Mouse (Mus musculus) liver, adult 2 months (tissue): ENCODE measurements around the gene Foxq1. TPM values are rescaled to one million over a fixed set of nuclear protein-coding genes. Genes with fewer than 3 reads are reported as not detected.

Source experiments
- DNase-seq: peaks from one replicate; pipeline ENCODE4 v3.0.0-alpha.2; 2011; ENCODE audit warnings: low read depth, low spot score; ENCODE audit errors: extremely low read depth
- H3K27ac ChIP-seq: fragments of 200-500 bp; replicated peaks from 2 replicates; pipeline ENCODE4 v1.5.1; 2012; ENCODE audit warnings: low read depth, mild to moderate bottlenecking, control low read depth, inconsistent platforms, low read length; ENCODE audit not compliant: insufficient read depth
- H3K27me3 ChIP-seq: fragments of 200-500 bp; 2 replicates; pipeline ENCODE4 v1.6.1; 2012; ENCODE audit warnings: mild to moderate bottlenecking, moderate library complexity, low read length, inconsistent platforms; ENCODE audit not compliant: control insufficient read depth, insufficient read depth
- H3K36me3 ChIP-seq: fragments of 200-500 bp; 2 replicates; pipeline ENCODE4 v1.6.1; 2012; ENCODE audit warnings: low read length, inconsistent platforms; ENCODE audit not compliant: control insufficient read depth, insufficient read depth
- H3K4me1 ChIP-seq: fragments of 200-500 bp; 2 replicates; pipeline ENCODE4 v1.6.1; 2011; ENCODE audit warnings: low read length; ENCODE audit not compliant: control insufficient read depth, insufficient read depth
- H3K4me3 ChIP-seq: fragments of 200-500 bp; 2 replicates; pipeline ENCODE4 v1.5.1; 2011; ENCODE audit warnings: low read depth, mild to moderate bottlenecking, control low read depth, low read length, moderate library complexity; ENCODE audit not compliant: insufficient read depth
- H3K79me2 ChIP-seq: fragments of 200-500 bp; 2 replicates; pipeline ENCODE4 v1.6.1; 2012; ENCODE audit warnings: inconsistent platforms, mild to moderate bottlenecking, low read length, moderate library complexity; ENCODE audit not compliant: control insufficient read depth, insufficient read depth
- H3K9ac ChIP-seq: fragments of 200-500 bp; 2 replicates; pipeline ENCODE4 v1.6.1; 2012; ENCODE audit warnings: low read depth, mild to moderate bottlenecking, control low read depth, inconsistent platforms, low read length
- CTCF ChIP-seq: fragments of 200-500 bp; IDR thresholded peaks from 2 replicates; pipeline ENCODE4 v1.5.1; 2011; ENCODE audit warnings: low read depth, low read length, control low read depth
- POLR2A ChIP-seq: fragments of 200-500 bp; IDR thresholded peaks from 2 replicates; pipeline ENCODE4 v1.6.1; 2011; ENCODE audit warnings: low read length, control low read depth; ENCODE audit not compliant: insufficient read depth; ENCODE audit errors: extremely low read depth
- WGBS: fragments of 180-500 bp; shearing (Covaris S2); methylation state at CpG from one replicate; pipeline ENCODE4 v1.1.7; 2018; 5-methylcytosine and 5-hydroxymethylcytosine counted together
- polyA plus RNA-seq: library from polyadenylated mRNA; depleted of rRNA; stranded (reverse); fragments of >200 nt; gene quantifications from 2 replicates; pipeline ENCODE4 v1.2.3, GENCODE M21; 2012
- total RNA-seq: library from RNA; depleted of rRNA; stranded (reverse); fragments of >200 nt; gene quantifications from 2 replicates; pipeline ENCODE4 v1.2.3, GENCODE M21; 2014

Gene Foxq1
- total and polyA plus RNA-seq, 2 experiments, result 1.6 to 10.2 TPM

DNA sequence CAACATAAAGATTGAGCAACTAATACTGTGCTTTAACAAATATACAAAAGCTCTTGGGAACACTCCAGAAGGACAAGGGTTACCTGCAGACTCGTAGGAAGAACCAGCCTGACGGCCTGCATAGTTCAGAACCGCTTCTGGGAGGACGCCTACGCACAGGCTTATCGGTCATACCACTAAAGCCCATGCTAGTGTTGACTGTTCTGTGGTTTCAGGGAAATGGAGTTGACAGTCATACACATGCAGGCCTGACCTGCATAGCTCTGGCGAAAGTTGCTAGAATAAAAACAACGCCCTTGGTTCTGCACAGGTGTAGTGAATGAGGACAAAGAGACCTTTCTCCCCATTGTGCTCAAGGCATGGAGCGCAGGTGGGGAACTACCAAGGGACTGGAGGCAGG is 8.3 kb upstream of the Foxq1 start:
- Histone ChIP-seq H3K79me2 (no peaks in the 10 kb centered on the region), H3K36me3 (no peaks in the 10 kb centered on the region), H3K27me3 (no peaks in the 10 kb centered on the region), H3K4me3 (no peak overlapping the region), H3K9ac (no peak overlapping the region), H3K4me1 (peaks cover 8% of the 10 kb centered on the region), H3K27ac (peak overlapping the region; percentile 86)
- peak; percentile 99 for DNase-seq
- 21% methylated on average over 9 of the region's 9 CpGs for WGBS
- no peak for TF ChIP-seq POLR2A

DNA sequence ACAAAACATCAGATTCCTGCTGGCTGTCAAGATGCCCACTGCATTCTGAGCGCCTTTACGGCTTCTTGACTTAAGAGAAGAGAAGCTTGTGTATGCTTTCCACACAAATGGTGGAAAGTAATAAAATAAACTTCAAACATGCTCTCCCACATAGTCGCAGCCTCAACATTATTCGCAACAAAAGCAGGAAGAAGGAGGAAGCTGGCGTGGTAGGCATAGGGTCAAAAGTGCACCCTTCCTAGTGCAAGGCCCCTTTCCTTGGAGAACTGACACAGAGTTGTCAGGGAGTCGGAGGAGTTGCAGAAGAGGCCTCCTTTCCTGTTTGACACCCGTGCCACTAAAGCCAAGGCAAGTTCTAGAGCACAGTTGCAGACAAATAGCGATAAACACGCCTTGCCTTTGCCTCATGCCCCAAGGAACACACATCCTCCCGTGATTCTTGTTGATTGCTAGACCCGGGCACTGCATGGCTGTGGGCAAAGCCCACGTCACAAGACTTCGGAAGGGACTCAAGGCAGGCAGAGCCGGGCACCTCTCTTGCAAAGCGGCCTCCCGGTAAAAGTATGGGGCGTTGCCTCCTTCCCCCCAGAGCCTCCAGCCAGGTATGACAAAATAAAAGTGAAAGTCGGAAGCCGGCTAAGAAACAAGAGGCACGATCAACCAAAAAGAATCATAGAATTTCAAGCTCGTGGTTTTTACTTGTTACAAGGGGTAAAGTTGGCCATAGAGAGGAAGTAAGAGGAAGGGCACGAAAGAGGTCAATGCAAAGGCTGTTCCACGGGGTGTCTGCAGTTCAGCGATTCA is 1.2 kb downstream of the Foxq1 start:
- peak overlapping the region; percentile 81 for H3K4me3 ChIP-seq
- TF ChIP-seq POLR2A, result no peak
- no peak for TF ChIP-seq CTCF
- H3K36me3 ChIP-seq, result no peaks in the 10 kb centered on the region
- H3K4me1 ChIP-seq, result peaks cover 4% of the 10 kb centered on the region; the same call in 1 of the 2 replicates
- H3K79me2 ChIP-seq, result peaks cover 15% of the 10 kb centered on the region
- peak overlapping the region; percentile 91 for H3K9ac ChIP-seq
- 17% methylated on average over 24 of the region's 24 CpGs for WGBS
- no peaks in the 10 kb centered on the region for H3K27me3 ChIP-seq
- DNase-seq, result no peak
- peak overlapping the region; percentile 98 for H3K27ac ChIP-seq

DNA sequence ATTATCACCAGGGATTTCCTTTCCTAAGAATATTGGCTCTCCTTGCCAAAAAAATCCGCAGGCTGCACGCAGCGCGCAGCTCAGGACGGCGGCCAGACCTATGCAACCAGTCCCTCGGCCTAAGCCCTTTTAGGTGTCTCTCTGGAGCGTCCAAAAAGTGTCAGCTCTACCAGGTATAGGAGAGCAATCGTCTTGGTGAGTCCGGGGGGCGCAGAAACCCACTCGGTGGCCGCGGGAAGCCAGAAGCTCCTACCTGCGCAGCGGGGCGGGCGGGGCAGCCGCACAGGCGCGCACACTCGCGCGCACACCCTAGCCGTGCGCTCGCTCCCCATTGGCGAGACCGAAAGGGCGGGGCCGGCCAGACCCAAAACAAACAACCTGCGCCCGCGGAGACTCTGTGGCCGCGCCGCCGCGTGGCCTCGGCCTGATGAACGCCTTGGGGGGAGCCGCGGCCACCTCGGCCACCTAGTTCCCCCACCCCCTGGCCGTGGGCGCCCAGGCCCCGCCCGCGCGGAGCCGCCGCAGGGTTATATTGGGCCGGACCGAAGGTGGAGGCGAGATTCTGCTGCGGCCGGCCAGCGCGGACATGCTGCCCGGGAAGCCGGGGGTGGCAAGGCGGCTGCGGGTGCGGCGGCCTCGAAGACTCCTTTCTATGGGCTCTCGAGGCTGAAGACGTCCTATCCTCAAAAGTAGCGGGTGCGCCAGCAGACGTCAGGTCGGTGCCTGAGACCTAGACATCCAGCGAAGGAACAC is 2.0 kb downstream of the Foxq1 start:
- H3K9ac ChIP-seq, result peak overlapping the region; percentile 91
- DNase-seq, result peak; percentile 75
- no peaks in the 10 kb centered on the region for H3K36me3 ChIP-seq
- TF ChIP-seq POLR2A (peak; percentile 96), CTCF (no peak)
- H3K79me2 ChIP-seq, result peaks cover 15% of the 10 kb centered on the region
- no peaks in the 10 kb centered on the region for H3K27me3 ChIP-seq
- under 1% methylated on average over 73 of the region's 73 CpGs for WGBS
- peak overlapping the region; percentile 81 for H3K4me3 ChIP-seq
- peaks cover 4% of the 10 kb centered on the region; the same call in 1 of the 2 replicates for H3K4me1 ChIP-seq
- H3K27ac ChIP-seq, result peak overlapping the region; percentile 98

DNA sequence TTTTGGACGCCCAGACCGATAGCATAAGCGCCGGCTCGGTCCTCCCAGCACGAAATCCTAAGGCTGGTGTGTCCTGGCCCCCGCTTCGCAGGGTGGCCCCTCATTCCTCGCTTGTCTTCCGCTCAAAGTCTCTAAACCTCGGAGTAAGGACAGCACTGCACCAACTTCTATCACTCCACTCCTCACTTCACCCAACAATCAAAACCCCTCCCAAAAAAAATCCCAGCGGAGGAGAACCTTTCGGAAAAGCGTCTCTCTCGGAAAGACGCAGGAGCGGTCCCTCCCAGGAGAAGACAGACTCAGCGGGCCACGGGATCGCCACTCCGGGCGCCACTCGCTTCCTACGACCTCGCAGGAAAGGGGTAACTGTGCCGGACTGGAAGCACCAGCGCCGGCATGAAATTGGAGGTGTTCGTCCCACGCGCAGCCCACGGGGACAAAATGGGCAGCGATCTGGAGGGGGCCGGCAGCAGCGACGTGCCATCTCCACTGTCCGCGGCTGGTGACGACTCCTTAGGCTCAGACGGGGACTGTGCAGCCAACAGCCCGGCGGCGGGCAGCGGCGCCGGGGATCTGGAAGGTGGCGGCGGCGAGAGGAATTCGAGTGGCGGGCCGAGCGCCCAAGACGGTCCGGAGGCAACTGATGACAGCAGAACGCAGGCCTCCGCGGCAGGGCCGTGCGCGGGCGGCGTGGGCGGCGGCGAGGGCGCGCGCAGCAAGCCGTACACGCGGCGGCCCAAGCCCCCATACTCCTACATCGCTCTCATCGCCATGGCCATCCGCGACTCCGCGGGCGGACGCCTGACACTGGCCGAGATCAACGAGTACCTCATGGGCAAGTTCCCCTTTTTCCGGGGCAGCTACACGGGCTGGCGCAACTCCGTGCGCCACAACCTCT is 2.8 kb downstream of the Foxq1 start, which contains the start of gene A530084C06Rik:
TSS of gene A530084C06Rik (minus strand) at position 813 of the 898 bp plus-strand sequence.
- H3K27me3 ChIP-seq, result no peaks in the 10 kb centered on the region
- no peaks in the 10 kb centered on the region for H3K36me3 ChIP-seq
- peak within 1 kb of the TSS; percentile 81 for H3K4me3 ChIP-seq
- no peak for TF ChIP-seq CTCF
- TF ChIP-seq POLR2A, result no peak
- peak; percentile 27 for DNase-seq
- peak within 1 kb of the TSS; percentile 92 for H3K27ac ChIP-seq
- under 1% methylated on average over 88 of the region's 88 CpGs for WGBS
- H3K9ac ChIP-seq, result peak within 1 kb of the TSS; percentile 89
- peaks cover 4% of the 10 kb centered on the region; the same call in 1 of the 2 replicates for H3K4me1 ChIP-seq
- peaks cover 15% of the 10 kb centered on the region for H3K79me2 ChIP-seq

DNA sequence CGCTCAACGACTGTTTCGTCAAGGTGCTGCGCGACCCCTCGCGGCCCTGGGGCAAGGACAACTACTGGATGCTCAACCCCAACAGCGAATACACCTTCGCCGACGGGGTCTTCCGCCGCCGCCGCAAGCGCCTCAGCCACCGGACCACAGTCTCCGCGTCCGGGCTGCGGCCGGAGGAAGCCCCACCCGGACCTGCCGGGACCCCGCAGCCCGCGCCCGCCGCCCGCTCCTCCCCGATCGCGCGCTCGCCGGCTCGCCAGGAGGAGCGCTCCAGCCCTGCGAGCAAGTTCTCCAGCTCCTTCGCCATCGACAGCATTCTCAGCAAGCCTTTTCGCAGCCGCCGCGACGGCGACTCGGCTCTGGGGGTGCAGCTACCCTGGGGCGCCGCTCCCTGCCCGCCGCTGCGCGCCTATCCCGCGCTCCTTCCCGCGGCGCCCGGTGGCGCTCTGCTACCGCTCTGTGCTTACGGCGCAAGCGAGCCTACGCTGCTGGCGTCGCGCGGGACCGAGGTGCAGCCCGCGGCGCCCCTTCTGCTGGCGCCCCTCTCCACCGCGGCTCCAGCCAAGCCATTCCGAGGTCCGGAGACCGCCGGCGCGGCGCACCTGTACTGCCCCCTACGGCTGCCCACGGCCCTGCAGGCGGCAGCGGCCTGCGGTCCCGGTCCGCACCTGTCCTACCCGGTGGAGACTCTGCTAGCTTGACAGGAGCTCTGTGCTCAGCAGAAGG is 3.6 kb downstream of the Foxq1 start:
- H3K27ac ChIP-seq, result peak overlapping the region; percentile 92
- peak overlapping the region; percentile 81 for H3K4me3 ChIP-seq
- H3K9ac ChIP-seq, result peak overlapping the region; percentile 89
- peaks cover 15% of the 10 kb centered on the region for H3K79me2 ChIP-seq
- WGBS, result 1% methylated on average over 92 of the region's 92 CpGs
- TF ChIP-seq CTCF, result peak; percentile 80
- TF ChIP-seq POLR2A, result 0 out of 2 replicates have a peak, but pooled peaks have one; percentile 9
- DNase-seq, result peak; percentile 39
- H3K27me3 ChIP-seq, result no peaks in the 10 kb centered on the region
- H3K4me1 ChIP-seq, result peaks cover 4% of the 10 kb centered on the region; the same call in 1 of the 2 replicates
- no peaks in the 10 kb centered on the region for H3K36me3 ChIP-seq
